Mouse (Mus musculus) T-helper 17 cell (primary cell): Measurements from ENCODE around the gene Ankrd39.

ENCODE experiments used
- in situ Hi-C, 2 experiments: fragments of 300-600 bp; cut with MboI, MseI; formaldehyde crosslinking; loops; 1 replicate in 1 of 2; 2 replicates in 1 of 2; pipeline ENCODE4 v1.15.1; 2025; ENCODE audit warnings: high pct_unique_total_duplicates in 2 of 2

Ankrd39 gene

GRCm38 (mm10) chr1:36496719-36497118, 50.5 kb downstream of the Ankrd39 start:
- in situ Hi-C loops: no loop called here

GRCm38 (mm10) chr1:36493299-36493698, 53.9 kb downstream of the Ankrd39 start:
- in situ Hi-C loops: no loop called here

GRCm38 (mm10) chr1:36492416-36493139, 54.7 kb downstream of the Ankrd39 start:
- in situ Hi-C loops: no loop called here

GRCm38 (mm10) chr1:36489661-36490060, 57.6 kb downstream of the Ankrd39 start:
- in situ Hi-C loops: no loop called here
